Mouse (Mus musculus) CH12.LX (cell line): ENCODE measurements at regions not wholly inside any gene's neighbourhood (a gene's known extent, or its start where the extent isn't known, plus 50 kb on each side); places are given as distances from the start of the nearest gene placed in this dataset.

Source experiments
- DNase-seq: peaks from one replicate; pipeline ENCODE4 v3.0.0-alpha.2; 2013; ENCODE audit errors: extremely low read depth
- H3K27ac ChIP-seq: 2 replicates; pipeline ENCODE4 v1.5.1; 2012; ENCODE audit warnings: low read depth, mild to moderate bottlenecking, control low read depth, moderate library complexity; ENCODE audit not compliant: insufficient read depth
- H3K27me3 ChIP-seq: replicated peaks from 2 replicates; pipeline ENCODE3; 2012; ENCODE audit warnings: inconsistent platforms
- H3K36me3 ChIP-seq, 2 experiments: replicated peaks in 1 of 2; 2 replicates each; pipeline versions ENCODE3 to v1.6.1; 2012; ENCODE audit warnings: inconsistent platforms in 1 of 2, low read length in 1 of 2, mild to moderate bottlenecking in 1 of 2, mixed read lengths in 1 of 2, moderate library complexity in 1 of 2; ENCODE audit not compliant: control insufficient read depth in 1 of 2, insufficient read depth in 1 of 2
- H3K4me1 ChIP-seq, 2 experiments: 2 replicates each; pipeline ENCODE4 v1.6.1; 2012; ENCODE audit warnings: inconsistent platforms in 1 of 2, moderate library complexity in 1 of 2; ENCODE audit not compliant: insufficient read depth in 2 of 2, control insufficient read depth in 1 of 2
- H3K4me2 ChIP-seq: 2 replicates; pipeline ENCODE4 v1.6.1; 2012; ENCODE audit warnings: low read depth, mild to moderate bottlenecking, control low read depth; ENCODE audit not compliant: poor library complexity, insufficient read depth, severe bottlenecking
- H3K4me3 ChIP-seq, 3 experiments: fragments of 150-350 bp in 1 of 3; sonication (generic) in 1 of 3; replicated peaks in 1 of 3; 2 replicates each; pipeline versions ENCODE3 to v1.5.1; 2011 to 2012; ENCODE audit warnings: low read depth in 2 of 3, low read length in 2 of 3, mild to moderate bottlenecking in 2 of 3, moderate library complexity in 2 of 3, control low read depth in 1 of 3, improper control_type of control experiment in 1 of 3, inconsistent platforms in 1 of 3, mixed read lengths in 1 of 3; ENCODE audit not compliant: poor library complexity in 1 of 3
- H3K79me2 ChIP-seq: replicated peaks from 2 replicates; pipeline ENCODE4 v1.6.1; 2012; ENCODE audit warnings: mild to moderate bottlenecking, moderate library complexity; ENCODE audit not compliant: control insufficient read depth, poor library complexity, insufficient read depth, severe bottlenecking; ENCODE audit errors: extremely low read depth
- H3K9ac ChIP-seq: 2 replicates; pipeline ENCODE4 v1.6.1; 2012; ENCODE audit warnings: low read depth, mild to moderate bottlenecking, control low read depth, moderate library complexity; ENCODE audit not compliant: insufficient read depth
- H3K9me3 ChIP-seq: replicated peaks from 2 replicates; pipeline ENCODE3; 2012; ENCODE audit warnings: low read length, inconsistent platforms, mixed read lengths
- CTCF ChIP-seq, 2 experiments: IDR thresholded peaks in 1 of 2; conservative IDR thresholded peaks in 1 of 2; 2 replicates each; pipeline ENCODE4 v1.5.1; 2011 to 2012; ENCODE audit warnings: low read depth in 2 of 2, low read length in 2 of 2, improper control_type of control experiment in 1 of 2, inconsistent platforms in 1 of 2, mild to moderate bottlenecking in 1 of 2, moderate library complexity in 1 of 2
- E2F4 ChIP-seq: IDR thresholded peaks from 2 replicates; pipeline ENCODE4 v1.6.1; 2011; ENCODE audit warnings: low read depth, low read length, improper control_type of control experiment; ENCODE audit not compliant: insufficient replicate concordance
- GABPA ChIP-seq: IDR thresholded peaks from 2 replicates; pipeline ENCODE4 v1.6.1; 2012; ENCODE audit warnings: low read depth, low read length, improper control_type of control experiment, inconsistent platforms; ENCODE audit not compliant: insufficient replicate concordance
- HCFC1 ChIP-seq: IDR thresholded peaks from 2 replicates; pipeline ENCODE4 v1.6.1; 2012; ENCODE audit warnings: low read depth, mild to moderate bottlenecking, inconsistent platforms, low read length, improper control_type of control experiment
- IRF4 ChIP-seq: IDR thresholded peaks from 2 replicates; pipeline ENCODE4 v1.6.1; 2014; ENCODE audit warnings: low read depth, mild to moderate bottlenecking, inconsistent platforms, low read length, improper control_type of control experiment
- JUN ChIP-seq: IDR thresholded peaks from 2 replicates; pipeline ENCODE4 v1.6.1; 2011; ENCODE audit warnings: low read depth, mild to moderate bottlenecking, low read length, improper control_type of control experiment, moderate library complexity; ENCODE audit not compliant: insufficient read depth
- MAFK ChIP-seq: IDR thresholded peaks from 2 replicates; pipeline ENCODE4 v1.6.1; 2011; ENCODE audit warnings: low read length, improper control_type of control experiment; ENCODE audit not compliant: insufficient replicate concordance
- NELFE ChIP-seq: IDR thresholded peaks from 2 replicates; pipeline ENCODE4 v1.6.1; 2011; ENCODE audit warnings: low read depth, low read length, improper control_type of control experiment
- NRF1 ChIP-seq: IDR thresholded peaks from 2 replicates; pipeline ENCODE4 v1.6.1; 2014; ENCODE audit warnings: low read depth, mild to moderate bottlenecking, inconsistent platforms, low read length, improper control_type of control experiment, moderate library complexity
- RAD21 ChIP-seq: IDR thresholded peaks from 2 replicates; pipeline ENCODE4 v1.6.1; 2011; ENCODE audit warnings: low read depth, mild to moderate bottlenecking, low read length, improper control_type of control experiment, moderate library complexity
- SIN3A ChIP-seq: IDR thresholded peaks from 2 replicates; pipeline ENCODE4 v1.6.1; 2012; ENCODE audit warnings: low read length, improper control_type of control experiment, inconsistent platforms
- TBP ChIP-seq: conservative IDR thresholded peaks from 2 replicates; pipeline ENCODE4 v1.6.1; 2011; ENCODE audit warnings: low read depth, low read length, improper control_type of control experiment
- TCF12 ChIP-seq: IDR thresholded peaks from 2 replicates; pipeline ENCODE4 v1.6.1; 2014; ENCODE audit warnings: low read depth, mild to moderate bottlenecking, inconsistent platforms, low read length, improper control_type of control experiment
- USF1 ChIP-seq: IDR thresholded peaks from 2 replicates; pipeline ENCODE4 v1.6.1; 2014; ENCODE audit warnings: low read depth, mild to moderate bottlenecking, inconsistent platforms, low read length, improper control_type of control experiment
- USF2 ChIP-seq: conservative IDR thresholded peaks from 2 replicates; pipeline ENCODE4 v1.6.1; 2011; ENCODE audit warnings: low read depth, low read length, improper control_type of control experiment
- ZKSCAN1 ChIP-seq: IDR thresholded peaks from 2 replicates; pipeline ENCODE4 v1.6.1; 2012; ENCODE audit warnings: low read depth, inconsistent platforms, low read length, improper control_type of control experiment, borderline replicate concordance
- ZMIZ1 ChIP-seq: IDR thresholded peaks from 2 replicates; pipeline ENCODE4 v1.6.1; 2012; ENCODE audit warnings: low read depth, mild to moderate bottlenecking, inconsistent platforms, low read length, improper control_type of control experiment
- ZNF384 ChIP-seq: IDR thresholded peaks from 2 replicates; pipeline ENCODE4 v1.6.1; 2012; ENCODE audit warnings: low read depth, low read length, improper control_type of control experiment, inconsistent platforms
- dilution Hi-C: fragments of 300-500 bp; cut with MboI; formaldehyde crosslinking; loops from 2 replicates; pipeline ENCODE4 v1.14.3; 2020; ENCODE audit warnings: low sequenced_read_pairs; ENCODE audit not compliant: extremely low pct_unique_long_range_greater_than_20kb, extremely low pct_ligation_motif_present
- in situ Hi-C: fragments of 300-500 bp; cut with MboI; formaldehyde crosslinking; loops from 3 replicates; pipeline ENCODE4 v1.14.3; 2019; ENCODE audit warnings: low sequenced_read_pairs, low pct_ligation_motif_present, low pct_unique_long_range_greater_than_20kb, mixed read lengths

DNA sequence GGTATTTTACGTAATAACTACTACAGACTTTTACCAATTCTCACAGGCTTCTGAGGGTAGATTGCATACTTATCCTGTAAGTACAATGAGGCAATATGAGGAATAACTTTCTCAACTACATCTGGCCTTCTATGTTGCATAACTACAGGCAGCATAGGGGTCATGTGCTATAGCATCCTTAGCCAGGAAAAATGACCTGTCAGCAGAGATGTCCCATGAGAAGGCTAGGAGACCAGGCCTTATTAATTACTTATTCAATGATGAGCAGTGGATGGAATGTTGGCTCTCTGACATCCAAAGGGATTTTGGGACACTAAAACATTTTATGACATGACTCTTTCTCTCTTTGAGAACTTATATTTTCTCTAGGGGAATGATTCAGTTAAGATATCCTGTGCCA is 873.9 kb downstream of the Kcnma1 start:
- DNase-seq, result no peak
- H3K79me2 ChIP-seq, result no peaks in the 10 kb centered on the region
- dilution Hi-C loops, result no loop called here
- no peak overlapping the region for H3K4me3 ChIP-seq
- H3K4me2 ChIP-seq, result no peak overlapping the region
- H3K27ac ChIP-seq, result no peak overlapping the region
- TF ChIP-seq ZMIZ1, result no peak
- no peak for TF ChIP-seq ZKSCAN1
- no peak for TF ChIP-seq USF1
- TF ChIP-seq IRF4, result no peak
- TF ChIP-seq SIN3A, result no peak
- no peak for TF ChIP-seq NRF1
- TF ChIP-seq E2F4, result no peak
- TF ChIP-seq CTCF (conservative IDR thresholded peaks at IDR 0.05 in 1 of 2, IDR thresholded peaks at IDR 0.05 in 1 of 2; ENCODE audit: low read depth in 2 of 2, low read length in 2 of 2), result no peak
- no peak for TF ChIP-seq GABPA
- TF ChIP-seq TCF12, result no peak
- TF ChIP-seq TBP, result no peak
- no peak for TF ChIP-seq RAD21
- in situ Hi-C loops, result no loop called here
- no peaks in the 10 kb centered on the region for H3K27me3 ChIP-seq
- no peaks in the 10 kb centered on the region for H3K9me3 ChIP-seq
- no peak overlapping the region for H3K9ac ChIP-seq
- no peaks in the 10 kb centered on the region for H3K36me3 ChIP-seq
- H3K4me1 ChIP-seq, result no peaks in the 10 kb centered on the region

DNA sequence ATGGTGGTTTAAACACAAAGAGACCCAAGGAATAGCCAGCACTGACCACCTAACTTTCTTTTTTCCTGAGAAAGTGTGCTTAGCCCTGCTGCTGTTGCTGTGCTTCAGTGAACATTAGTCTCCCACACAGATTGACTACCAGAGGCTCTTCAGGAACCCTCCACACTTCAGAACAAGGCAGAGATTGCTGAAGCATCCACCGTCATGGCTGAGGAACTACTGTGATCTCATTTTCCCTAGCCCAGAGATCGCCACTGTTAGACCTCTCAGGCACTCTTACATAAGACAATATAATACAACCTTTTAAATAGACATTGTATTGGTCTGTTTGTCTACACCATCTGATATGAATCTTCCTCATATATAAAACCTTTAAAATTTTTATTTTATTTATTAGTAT is 879.6 kb downstream of the Kcnma1 start:
- H3K27me3 ChIP-seq, result no peaks in the 10 kb centered on the region
- no peak for TF ChIP-seq HCFC1
- TF ChIP-seq ZNF384, result no peak
- in situ Hi-C loops, result no loop called here
- H3K9me3 ChIP-seq, result no peaks in the 10 kb centered on the region
- H3K4me3 ChIP-seq, result no peak overlapping the region
- DNase-seq, result no peak
- H3K4me2 ChIP-seq, result no peak overlapping the region
- H3K4me1 ChIP-seq, result no peaks in the 10 kb centered on the region
- H3K9ac ChIP-seq, result no peak overlapping the region
- no peaks in the 10 kb centered on the region for H3K79me2 ChIP-seq
- no peaks in the 10 kb centered on the region for H3K36me3 ChIP-seq
- H3K27ac ChIP-seq, result no peak overlapping the region
- dilution Hi-C loops, result no loop called here

DNA sequence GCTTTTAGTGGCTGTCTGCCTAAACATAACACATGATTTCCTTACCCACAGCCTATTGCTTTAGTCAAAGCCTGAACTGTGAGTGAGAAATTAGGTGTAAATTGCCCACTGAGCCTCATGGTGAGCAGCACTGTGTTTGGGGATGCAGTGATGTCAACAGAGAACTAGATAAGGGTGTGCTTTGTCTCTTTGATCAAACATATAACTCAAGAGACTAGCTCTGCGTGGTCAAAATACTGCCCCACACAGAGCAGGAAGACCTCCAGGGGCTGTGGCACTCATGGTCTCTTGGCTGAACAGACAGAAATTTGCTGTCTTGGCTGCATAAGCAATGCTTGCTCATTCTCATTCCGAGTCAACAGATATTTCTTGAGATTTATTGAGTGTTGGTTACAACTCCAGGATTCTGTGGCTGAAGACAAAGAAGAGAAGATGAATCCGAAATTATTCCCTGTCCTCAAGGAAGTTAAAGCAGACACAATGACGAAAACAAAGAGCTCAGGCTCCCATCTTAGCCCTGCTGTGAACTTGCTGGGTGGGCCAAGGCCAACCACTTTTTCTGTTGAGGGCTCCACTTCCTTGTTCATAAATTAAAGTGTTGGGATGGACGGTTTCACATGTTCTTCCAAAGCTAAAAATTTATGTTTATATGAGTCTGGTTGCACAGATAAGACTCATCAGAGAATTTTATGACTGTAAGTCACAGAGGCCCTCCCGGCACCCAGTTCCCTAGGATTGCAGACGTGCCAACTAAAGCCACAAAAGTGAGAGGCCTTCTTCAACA is 882.4 kb downstream of the Kcnma1 start:
- no peaks in the 10 kb centered on the region for H3K4me1 ChIP-seq
- no peak for DNase-seq
- in situ Hi-C loops, result no loop called here
- no peak overlapping the region for H3K27ac ChIP-seq
- H3K27me3 ChIP-seq, result no peaks in the 10 kb centered on the region
- no peaks in the 10 kb centered on the region for H3K36me3 ChIP-seq
- TF ChIP-seq JUN, result no peak
- no peak for TF ChIP-seq NELFE
- no peak for TF ChIP-seq NRF1
- TF ChIP-seq MAFK, result no peak
- TF ChIP-seq GABPA, result no peak
- TF ChIP-seq IRF4, result no peak
- no peak for TF ChIP-seq HCFC1
- TF ChIP-seq USF2, result no peak
- no peaks in the 10 kb centered on the region for H3K79me2 ChIP-seq
- H3K4me3 ChIP-seq, result no peak overlapping the region
- dilution Hi-C loops, result no loop called here
- no peak overlapping the region for H3K4me2 ChIP-seq
- no peaks in the 10 kb centered on the region for H3K9me3 ChIP-seq
- no peak overlapping the region for H3K9ac ChIP-seq
